Mouse (Mus musculus) brain, embryonic 18.5 days (tissue): ENCODE data around the gene Cd96.

Experiments
- DNase-seq: peaks from one replicate; pipeline ENCODE4 v3.0.0-alpha.2; 2012; ENCODE audit warnings: low read depth, low spot score

Gene Cd96

GRCm38 (mm10) chr16:46036261-46036660 lies 83.8 kb downstream of the Cd96 start:
- no peak for DNase-seq

- no peak for DNase-seq
Observed at GRCm38 (mm10) chr16:46033896-46034295, 86.2 kb downstream of the Cd96 start.

GRCm38 (mm10) chr16:46022958-46023491 lies 97.0 kb downstream of the Cd96 start:
- DNase-seq: no peak

- DNase-seq: no peak
Observed at GRCm38 (mm10) chr16:46022189-46022928, 97.7 kb downstream of the Cd96 start.

- no peak for DNase-seq
Observed at GRCm38 (mm10) chr16:46021302-46021701, 98.7 kb downstream of the Cd96 start.

GRCm38 (mm10) chr16:46020396-46020795 lies 99.7 kb downstream of the Cd96 start:
- no peak for DNase-seq

GRCm38 (mm10) chr16:46019799-46020198 lies 100.3 kb downstream of the Cd96 start:
- DNase-seq: no peak

- no peak for DNase-seq
Observed at GRCm38 (mm10) chr16:46019359-46019758, 100.7 kb downstream of the Cd96 start.

GRCm38 (mm10) chr16:46011696-46012095 lies 108.4 kb downstream of the Cd96 start:
- no peak for DNase-seq

GRCm38 (mm10) chr16:46010906-46011220 lies 109.2 kb downstream of the Cd96 start:
- no peak for DNase-seq

- DNase-seq: peak; percentile 87
Observed at GRCm38 (mm10) chr16:46010153-46010905, 109.7 kb downstream of the Cd96 start, which contains the start of gene Plcxd2. Gene Plcxd2, minus strand, starts transcription at chr16:46010218.

- no peak for DNase-seq
Observed at GRCm38 (mm10) chr16:46009717-46010116, 110.3 kb downstream of the Cd96 start.

GRCm38 (mm10) chr16:46008766-46009165 lies 111.3 kb downstream of the Cd96 start:
- DNase-seq: no peak

- no peak for DNase-seq
Observed at GRCm38 (mm10) chr16:46008036-46008605, 111.9 kb downstream of the Cd96 start.

GRCm38 (mm10) chr16:46006261-46006660 lies 113.8 kb downstream of the Cd96 start:
- DNase-seq: no peak

GRCm38 (mm10) chr16:46001550-46002166 lies 118.4 kb downstream of the Cd96 start:
- DNase-seq: no peak

- DNase-seq: no peak
Observed at GRCm38 (mm10) chr16:46000976-46001375, 119.1 kb downstream of the Cd96 start.

GRCm38 (mm10) chr16:45999374-46000191 lies 120.5 kb downstream of the Cd96 start:
- DNase-seq: no peak

GRCm38 (mm10) chr16:45998231-45998630 lies 121.8 kb downstream of the Cd96 start:
- DNase-seq: no peak

- DNase-seq: no peak
Observed at GRCm38 (mm10) chr16:45990901-45991676, 129.0 kb downstream of the Cd96 start.
